Mouse (Mus musculus) embryonic facial prominence, embryonic 11.5 days (tissue): ENCODE measurements around the gene Trap1. TPM values are rescaled to one million over a fixed set of nuclear protein-coding genes. Genes with fewer than 3 reads are reported as not detected.
"Not testable (repeated sequence)": the region's sequence is repeated elsewhere in the genome, so short reads cannot be mapped to it uniquely, and the experiment has no call there.

ENCODE experiments used
- ATAC-seq: fragments of 200-750 bp; cut with Nextera tagmentation; replicated peaks from 2 replicates; pipeline ENCODE4 v1.8.0; 2017; ENCODE audit warnings: low read depth; ENCODE audit not compliant: insufficient number of reproducible peaks, low FRiP score, low TSS enrichment
- DNase-seq: peaks from one replicate; pipeline ENCODE4 v3.0.0-alpha.2; 2015; ENCODE audit warnings: low spot score
- H3K27ac ChIP-seq: fragments of 300-500 bp; sonication (generic); replicated peaks from 2 replicates; pipeline ENCODE4 v1.5.1; 2014; ENCODE audit warnings: mild to moderate bottlenecking, low read depth, low read length, control low read depth
- H3K27me3 ChIP-seq: fragments of 300-500 bp; sonication (generic); 2 replicates; pipeline ENCODE4 v1.6.1; 2014; ENCODE audit warnings: mild to moderate bottlenecking, low read length, moderate library complexity, mixed read lengths; ENCODE audit not compliant: control insufficient read depth, insufficient read depth
- H3K36me3 ChIP-seq: fragments of 300-500 bp; sonication (generic); replicated peaks from 2 replicates; pipeline ENCODE4 v1.6.1; 2014; ENCODE audit warnings: low read depth, mild to moderate bottlenecking, low read length, moderate library complexity, mixed read lengths; ENCODE audit not compliant: control insufficient read depth, insufficient read depth
- H3K4me1 ChIP-seq: fragments of 300-500 bp; sonication (generic); 2 replicates; pipeline ENCODE4 v1.6.1; 2014; ENCODE audit warnings: low read length, mixed read lengths; ENCODE audit not compliant: control insufficient read depth, insufficient read depth
- H3K4me2 ChIP-seq: fragments of 300-500 bp; sonication (generic); 2 replicates; pipeline ENCODE4 v1.6.1; 2014; ENCODE audit warnings: low read depth, mild to moderate bottlenecking, control low read depth, low read length, moderate library complexity
- H3K4me3 ChIP-seq: fragments of 300-500 bp; sonication (generic); 2 replicates; pipeline ENCODE4 v1.5.1; 2014; ENCODE audit warnings: low read depth, low read length, control low read depth
- H3K9ac ChIP-seq: fragments of 300-500 bp; sonication (generic); replicated peaks from 2 replicates; pipeline ENCODE4 v1.6.1; 2014; ENCODE audit warnings: mild to moderate bottlenecking, control low read depth, low read length
- H3K9me3 ChIP-seq: fragments of 300-500 bp; sonication (generic); replicated peaks from 2 replicates; pipeline ENCODE4 v1.6.1; 2016; ENCODE audit warnings: mild to moderate bottlenecking, low read length, inconsistent platforms, mixed read lengths; ENCODE audit not compliant: control insufficient read depth
- WGBS: fragments of 180-500 bp; shearing (Covaris S2); extraction: QIAGEN DNeasy Blood & Tissue Kit; methylation state at CpG from one replicate; pipeline ENCODE4 v1.1.7; 2014; 5-methylcytosine and 5-hydroxymethylcytosine counted together
- polyA plus RNA-seq: library from polyadenylated mRNA; unstranded; fragments of >200 nt; fragmentation: Nextera tagmentation; extraction: Ambion mirVana; gene quantifications from 2 replicates; pipeline ENCODE4 v1.2.1, GENCODE M21; 2014

Trap1 gene
- polyA plus RNA-seq, 1 experiment from 2014 or later, result 98.8 TPM

- 95% methylated on average over 7 of the region's 7 CpGs for WGBS
- no peak overlapping the region for H3K4me3 ChIP-seq
- H3K4me2 ChIP-seq, result no peak overlapping the region
- ATAC-seq (no peak), DNase-seq (no peak)
- no peak overlapping the region for H3K9ac ChIP-seq
- H3K9me3 ChIP-seq, result no peaks in the 10 kb centered on the region
- H3K27me3 ChIP-seq, result no peaks in the 10 kb centered on the region
- no peaks in the 10 kb centered on the region for H3K4me1 ChIP-seq
- H3K27ac ChIP-seq, result no peak overlapping the region
- peaks cover 27% of the 10 kb centered on the region for H3K36me3 ChIP-seq
Measured at GRCm38 (mm10) chr16:4085051-4085450, 7.4 kb upstream of the Trap1 start.

DNA sequence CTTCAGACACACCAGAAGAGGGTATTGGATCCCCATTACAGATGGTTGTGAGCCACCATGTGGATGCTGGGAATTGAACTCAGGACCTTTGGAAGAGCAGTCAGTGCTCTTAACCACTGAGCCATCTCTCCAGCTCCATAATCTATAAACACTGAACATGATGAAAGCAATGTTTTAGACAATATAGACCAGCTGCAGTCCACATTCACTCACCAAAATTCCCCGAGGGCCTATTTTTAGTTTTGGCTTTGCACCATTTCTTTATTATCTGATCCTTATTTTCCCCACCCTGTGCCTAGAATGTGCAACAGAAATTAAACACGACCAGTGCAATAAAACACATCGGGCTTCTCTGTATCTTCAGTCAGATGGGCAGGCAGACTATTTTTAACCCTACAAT is 2.8 kb upstream of the Trap1 start:
- not testable (repeated sequence) for H3K4me2 ChIP-seq, DNase-seq, H3K9ac ChIP-seq, H3K27ac ChIP-seq, H3K4me1 ChIP-seq, H3K4me3 ChIP-seq, ATAC-seq, H3K9me3 ChIP-seq, H3K27me3 ChIP-seq
- peaks cover 15% of the 10 kb centered on the region for H3K36me3 ChIP-seq
- 78% methylated on average over 3 of the region's 3 CpGs for WGBS

GRCm38 (mm10) chr16:4079656-4080055 is 2.0 kb upstream of the Trap1 start:
- no peak overlapping the region for H3K4me2 ChIP-seq
- H3K27ac ChIP-seq, result no peak overlapping the region
- no peak for ATAC-seq
- H3K36me3 ChIP-seq, result peaks cover 8% of the 10 kb centered on the region
- no peaks in the 10 kb centered on the region for H3K27me3 ChIP-seq
- no peaks in the 10 kb centered on the region for H3K4me1 ChIP-seq
- 83% methylated on average over 1 of the region's 1 CpGs for WGBS
- DNase-seq, result no peak
- no peak overlapping the region for H3K4me3 ChIP-seq
- H3K9me3 ChIP-seq, result no peaks in the 10 kb centered on the region
- no peak overlapping the region for H3K9ac ChIP-seq

DNA sequence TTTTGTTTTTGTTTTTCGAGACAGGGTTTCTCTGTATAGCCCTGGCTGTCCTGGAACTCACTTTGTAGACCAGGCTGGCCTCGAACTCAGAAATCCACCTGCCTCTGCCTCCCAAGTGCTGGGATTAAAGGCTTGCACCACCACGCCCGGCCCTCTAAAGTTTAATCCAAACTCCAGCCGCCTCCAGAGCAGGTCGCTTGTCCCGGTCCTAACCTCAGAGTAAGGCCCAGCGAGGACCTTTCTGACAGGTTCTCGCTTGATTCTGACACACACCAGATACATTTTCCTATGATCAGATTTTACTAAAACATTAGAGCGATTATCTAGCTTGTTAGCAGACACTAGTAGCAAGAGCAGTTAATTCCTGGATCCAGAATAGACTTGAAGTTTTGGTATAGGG is 675 bp upstream of the Trap1 start:
- H3K9me3 ChIP-seq, H3K4me3 ChIP-seq, H3K36me3 ChIP-seq, H3K9ac ChIP-seq, ATAC-seq, H3K4me2 ChIP-seq, H3K27ac ChIP-seq, H3K27me3 ChIP-seq, DNase-seq, H3K4me1 ChIP-seq: not testable (repeated sequence)
- WGBS, result 74% methylated on average over 9 of the region's 10 CpGs

GRCm38 (mm10) chr16:4074836-4075235 is 2.8 kb downstream of the Trap1 start:
- Histone ChIP-seq H3K4me3 (no peak overlapping the region), H3K4me2 (no peak overlapping the region), H3K27ac (no peak overlapping the region), H3K36me3 (no peaks in the 10 kb centered on the region), H3K4me1 (no peaks in the 10 kb centered on the region), H3K9me3 (no peaks in the 10 kb centered on the region), H3K27me3 (no peaks in the 10 kb centered on the region), H3K9ac (no peak overlapping the region)
- ATAC-seq (no peak), DNase-seq (no peak)
- WGBS, result 81% methylated on average over 3 of the region's 3 CpGs

DNA sequence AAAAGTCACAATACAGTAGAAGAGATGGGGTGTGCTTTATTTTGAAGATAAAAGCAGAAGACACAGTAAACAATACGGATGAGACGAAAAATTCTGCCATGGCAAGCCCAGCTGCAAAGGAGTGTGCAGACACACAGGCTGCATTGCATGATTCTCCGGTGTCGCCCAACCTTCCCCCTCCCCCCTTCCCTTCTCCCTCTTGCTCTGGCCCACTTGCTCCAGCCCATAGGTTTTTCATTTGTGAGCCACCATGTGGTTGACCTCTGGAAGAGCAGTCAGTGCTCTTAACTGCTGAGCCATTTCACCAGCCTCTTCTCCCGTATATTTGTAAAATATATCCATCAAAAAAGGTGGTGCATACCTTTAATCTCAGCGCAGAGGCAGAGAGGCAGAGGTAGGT is 3.3 kb downstream of the Trap1 start:
- ATAC-seq (no peak), DNase-seq (peak; percentile 21)
- H3K4me1 ChIP-seq, result no peaks in the 10 kb centered on the region
- no peaks in the 10 kb centered on the region for H3K9me3 ChIP-seq
- no peak overlapping the region for H3K27ac ChIP-seq
- H3K9ac ChIP-seq, result no peak overlapping the region
- H3K36me3 ChIP-seq, result no peaks in the 10 kb centered on the region
- WGBS, result 62% methylated on average over 6 of the region's 6 CpGs
- H3K4me3 ChIP-seq, result no peak overlapping the region
- H3K4me2 ChIP-seq, result no peak overlapping the region
- no peaks in the 10 kb centered on the region for H3K27me3 ChIP-seq

GRCm38 (mm10) chr16:4068588-4068987 is 9.0 kb downstream of the Trap1 start:
- H3K4me1 ChIP-seq, result no peaks in the 10 kb centered on the region
- no peak overlapping the region for H3K4me3 ChIP-seq
- no peak overlapping the region for H3K27ac ChIP-seq
- WGBS, result 61% methylated on average over 8 of the region's 8 CpGs
- H3K9ac ChIP-seq, result no peak overlapping the region
- H3K36me3 ChIP-seq, result no peaks in the 10 kb centered on the region; the same call in 1 of the 2 replicates
- DNase-seq (peak; percentile 39), ATAC-seq (no peak)
- H3K27me3 ChIP-seq, result no peaks in the 10 kb centered on the region
- no peaks in the 10 kb centered on the region for H3K9me3 ChIP-seq
- no peak overlapping the region for H3K4me2 ChIP-seq

- Histone ChIP-seq H3K4me1 (no peaks in the 10 kb centered on the region), H3K4me2 (no peak overlapping the region), H3K9me3 (no peaks in the 10 kb centered on the region), H3K27ac (no peak overlapping the region), H3K9ac (no peak overlapping the region), H3K36me3 (peaks cover 8% of the 10 kb centered on the region), H3K4me3 (no peak overlapping the region), H3K27me3 (no peaks in the 10 kb centered on the region)
- no peak for DNase-seq
- ATAC-seq, result no peak
- 93% methylated on average over 4 of the region's 4 CpGs for WGBS
Measured at GRCm38 (mm10) chr16:4064945-4065344, 12.7 kb downstream of the Trap1 start.
